In genomic region chr2:79086280-79086679, GRCm38 (mm10) we compare ENCODE assay signal across 18 mouse cellular contexts.
"Had no signal": no experiment of that assay in that cellular context is flagged by ENCODE, and none has a peak within 500 bp of the region (broad histone marks: within the 10 kb centered on the region; RNA-seq: fewer than 3 reads in every experiment).

No protein-coding gene starts in this region.

- H3K27me3 ChIP-seq: liver, embryonic 13.5 days; liver, embryonic 15.5 days; lung, embryonic 15.5 days; midbrain, embryonic 12.5 days; midbrain, embryonic 15.5 days; neural tube, embryonic 13.5 days; neural tube, embryonic 15.5 days had no signal

- H3K36me3 ChIP-seq: liver, embryonic 13.5 days; liver, embryonic 15.5 days; lung, embryonic 15.5 days; midbrain, embryonic 10.5 days; midbrain, embryonic 12.5 days; midbrain, embryonic 15.5 days; neural tube, embryonic 13.5 days; neural tube, embryonic 15.5 days had no signal

- H3K4me3 ChIP-seq: liver, embryonic 13.5 days; lung, embryonic 15.5 days; midbrain, embryonic 10.5 days; midbrain, embryonic 12.5 days; midbrain, embryonic 15.5 days; neural tube, embryonic 13.5 days; neural tube, embryonic 15.5 days had no signal

- H3K9me3 ChIP-seq: liver, embryonic 13.5 days; liver, embryonic 15.5 days; lung, embryonic 15.5 days; midbrain, embryonic 10.5 days; midbrain, embryonic 12.5 days; midbrain, embryonic 15.5 days; neural tube, embryonic 13.5 days; neural tube, embryonic 15.5 days had no signal

- H3K4me2 ChIP-seq: liver, embryonic 11.5 days; lung, embryonic 15.5 days; midbrain, embryonic 12.5 days; midbrain, embryonic 15.5 days; neural tube, embryonic 13.5 days; neural tube, embryonic 15.5 days had no signal

- ATAC-seq: liver, postnatal 0 days; midbrain, embryonic 15.5 days had no signal

- H3K27ac ChIP-seq: liver, embryonic 13.5 days; liver, embryonic 15.5 days; lung, embryonic 15.5 days; midbrain, embryonic 10.5 days; midbrain, embryonic 12.5 days; midbrain, embryonic 15.5 days; neural tube, embryonic 13.5 days; neural tube, embryonic 15.5 days had no signal

- H3K4me1 ChIP-seq: lung, embryonic 15.5 days; midbrain, embryonic 10.5 days; midbrain, embryonic 12.5 days; midbrain, embryonic 15.5 days; neural tube, embryonic 13.5 days; neural tube, embryonic 15.5 days had no signal

- DNase-seq: liver, embryonic 13.5 days; liver, postnatal 0 days; lung, adult 2 months; lung, postnatal 10 days; lung, postnatal 4 days; retina, postnatal 1 day; right cerebral cortex, adult 18-20 months; right cerebral cortex, postnatal 25 days; right cerebral cortex, postnatal 4 days; spleen, adult 18-20 months had no signal

- H3K9ac ChIP-seq: liver, embryonic 13.5 days; liver, embryonic 15.5 days; lung, embryonic 15.5 days; midbrain, embryonic 12.5 days; midbrain, embryonic 15.5 days; neural tube, embryonic 13.5 days; neural tube, embryonic 15.5 days had no signal
